Mouse (Mus musculus): Measurements from ENCODE around the gene Cgrrf1.

GRCm38 (mm10) chr14:46818743-46819142 is 13.2 kb upstream of the Cgrrf1 start:
- TF ChIP-seq CTCF (IDR thresholded peaks at IDR 0.05; ENCODE audit: control insufficient read depth, insufficient read depth, insufficient read length) (no peak), USF1 (IDR thresholded peaks at IDR 0.05; ENCODE audit: low read depth) (no peak), MAX (IDR thresholded peaks at IDR 0.05) (no peak)

Data from C2C12 (cell line).